Mouse (Mus musculus) midbrain, embryonic 13.5 days (tissue): ENCODE measurements around the gene Ehd2. TPM values are rescaled to one million over a fixed set of nuclear protein-coding genes. Genes with fewer than 3 reads are reported as not detected.

ENCODE experiments used
- polyA plus RNA-seq: library from polyadenylated mRNA; unstranded; fragments of >200 nt; fragmentation: Nextera tagmentation; extraction: Ambion mirVana; gene quantifications from 2 replicates; pipeline ENCODE4 v1.2.1, GENCODE M21; 2015

The Ehd2 gene
- polyA plus RNA-seq, 1 experiment from 2014 or later = 4.7 TPM

Other genes starting within 250 kb of the Ehd2 start
- gene Obox5, start 217.4 kb downstream of the Ehd2 start, polyA plus RNA-seq = not detected in 2 replicates
- gene Obox6, start 127.9 kb downstream of the Ehd2 start, polyA plus RNA-seq = not detected in 2 replicates
- 0.10 and 0.43 TPM in 2 replicates for gene Crx, start 87.6 kb downstream of the Ehd2 start, polyA plus RNA-seq
- gene Crxos, start 85.0 kb downstream of the Ehd2 start, polyA plus RNA-seq = 0.34 and 0.81 TPM in 2 replicates
- gene Selenow, start 45.2 kb downstream of the Ehd2 start, polyA plus RNA-seq = 1,286 and 1,320 TPM in 2 replicates
- gene Nop53, start 21.5 kb downstream of the Ehd2 start, polyA plus RNA-seq = 140 and 151 TPM in 2 replicates
- 7.9 and 10.2 TPM in 2 replicates for gene Bicra, start 80.4 kb upstream of the Ehd2 start, polyA plus RNA-seq
- gene Zfp541, start 94.2 kb upstream of the Ehd2 start, polyA plus RNA-seq = not detected in 2 replicates
- gene Napa, start 130.9 kb upstream of the Ehd2 start, polyA plus RNA-seq = 196 and 203 TPM in 2 replicates
- 39.6 and 41.2 TPM in 2 replicates for gene Kptn, start 152.3 kb upstream of the Ehd2 start, polyA plus RNA-seq
- 0.66 and 1.1 TPM in 2 replicates for gene Slc8a2, start 162.3 kb upstream of the Ehd2 start, polyA plus RNA-seq
- gene Meis3, start 207.5 kb upstream of the Ehd2 start, polyA plus RNA-seq = 158 and 160 TPM in 2 replicates